Mouse (Mus musculus) cortical plate, adult 2 months (tissue): ENCODE measurements at regions not wholly inside any gene's neighbourhood (a gene's known extent, or its start where the extent isn't known, plus 50 kb on each side); places are given as distances from the start of the nearest gene placed in this dataset.

Experiments
- CTCF ChIP-seq: fragments of 200-500 bp; IDR thresholded peaks from 2 replicates; pipeline ENCODE4 v1.5.1; 2011; ENCODE audit warnings: mild to moderate bottlenecking, control low read depth, low read length; ENCODE audit not compliant: insufficient read depth; ENCODE audit errors: extremely low read depth
- POLR2A ChIP-seq: fragments of 200-500 bp; IDR thresholded peaks from 2 replicates; pipeline ENCODE4 v1.6.1; 2011; ENCODE audit warnings: mild to moderate bottlenecking, low read length, control low read depth; ENCODE audit not compliant: insufficient read depth; ENCODE audit errors: extremely low read depth

DNA sequence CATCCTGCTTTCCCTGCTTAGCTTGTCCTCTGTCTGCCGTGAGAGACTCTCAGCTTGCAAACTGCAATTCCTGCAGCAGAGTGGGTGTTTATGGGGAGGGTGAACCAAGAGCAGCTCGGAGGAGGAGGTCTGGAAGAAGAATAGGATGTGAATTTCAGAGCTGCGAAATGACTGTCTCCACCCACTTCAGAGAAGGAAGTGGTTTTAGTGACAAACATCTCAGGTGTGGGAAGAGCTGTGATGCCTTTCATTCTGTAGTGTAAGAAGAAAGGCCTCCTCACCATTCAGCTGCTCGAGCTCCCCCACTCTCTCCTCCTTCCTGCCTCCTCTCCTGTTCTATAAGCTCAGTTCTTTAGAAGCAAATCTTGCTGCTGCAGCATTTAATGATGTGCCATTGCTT, 230.9 kb downstream of the Adgrg6 start:
- TF ChIP-seq CTCF = no peak
- 0 out of 2 replicates have a peak, but pooled peaks have one; percentile 51 for TF ChIP-seq POLR2A
